Mouse (Mus musculus) heart, embryonic 12.5 days (tissue): ENCODE results near the gene Spon2. TPM values are rescaled to one million over a fixed set of nuclear protein-coding genes. Genes with fewer than 3 reads are reported as not detected.
A peak's percentile ranks its signal among the peaks of the same experiment; 100 is the strongest.

ENCODE experiments used
- ATAC-seq: fragments of 200-750 bp; cut with Nextera tagmentation; 2 replicates; pipeline ENCODE4 v1.8.0; 2017; ENCODE audit warnings: moderate TSS enrichment, moderate library complexity; ENCODE audit not compliant: insufficient number of reproducible peaks, low FRiP score
- H3K27ac ChIP-seq: fragments of 300-500 bp; sonication (generic); 2 replicates; pipeline ENCODE4 v1.5.1; 2016; ENCODE audit warnings: mild to moderate bottlenecking, moderate library complexity; ENCODE audit not compliant: poor library complexity, severe bottlenecking
- H3K27me3 ChIP-seq: fragments of 300-500 bp; sonication (generic); replicated peaks from 2 replicates; pipeline ENCODE4 v1.6.1; 2016; ENCODE audit warnings: mild to moderate bottlenecking, moderate library complexity
- H3K36me3 ChIP-seq: fragments of 300-500 bp; sonication (generic); 2 replicates; pipeline ENCODE4 v1.6.1; 2016; ENCODE audit warnings: mild to moderate bottlenecking, moderate library complexity
- H3K4me1 ChIP-seq: fragments of 300-500 bp; sonication (generic); replicated peaks from 2 replicates; pipeline ENCODE4 v1.6.1; 2016; ENCODE audit warnings: mild to moderate bottlenecking
- H3K4me2 ChIP-seq: fragments of 300-500 bp; sonication (generic); 2 replicates; pipeline ENCODE4 v1.6.1; 2016; ENCODE audit warnings: mild to moderate bottlenecking, moderate library complexity
- H3K4me3 ChIP-seq: fragments of 300-500 bp; sonication (generic); 2 replicates; pipeline ENCODE4 v1.5.1; 2016; ENCODE audit warnings: mild to moderate bottlenecking
- H3K9ac ChIP-seq: fragments of 300-500 bp; sonication (generic); 2 replicates; pipeline ENCODE4 v1.6.1; 2016; ENCODE audit warnings: mild to moderate bottlenecking, moderate library complexity
- H3K9me3 ChIP-seq: fragments of 300-500 bp; sonication (generic); replicated peaks from 2 replicates; pipeline ENCODE4 v1.6.1; 2016; ENCODE audit warnings: mild to moderate bottlenecking, moderate library complexity
- WGBS: fragments of 180-500 bp; shearing (Covaris S2); methylation state at CpG from one replicate; pipeline ENCODE4 v1.1.7; 2016; 5-methylcytosine and 5-hydroxymethylcytosine counted together
- polyA plus RNA-seq: library from polyadenylated mRNA; unstranded; fragments of >200 nt; fragmentation: Nextera tagmentation; extraction: Ambion mirVana; gene quantifications from 2 replicates; pipeline ENCODE4 v1.2.1, GENCODE M21; 2016

Spon2 gene
- polyA plus RNA-seq, 1 experiment from 2014 or later = 76.5 TPM

DNA sequence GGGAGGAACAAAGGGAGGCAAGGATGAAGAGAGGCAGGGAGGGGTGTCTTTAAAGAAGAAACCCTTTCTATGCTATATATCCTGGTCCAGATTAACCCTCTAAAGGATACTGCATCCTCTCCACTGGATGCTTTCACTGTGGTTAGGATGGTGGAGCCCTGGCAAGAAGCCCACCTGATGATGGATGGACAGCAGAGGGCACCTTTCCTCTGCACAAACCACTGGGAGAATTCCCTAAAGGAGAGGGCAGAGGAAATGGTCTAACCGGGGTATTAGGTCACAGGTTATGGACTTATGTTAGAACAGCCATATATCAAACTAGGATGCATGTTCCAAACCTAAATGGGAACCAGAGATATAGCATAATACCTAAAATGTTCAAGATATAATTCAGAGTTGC lies 18.2 kb downstream of the Spon2 start:
- no peaks in the 10 kb centered on the region for H3K27me3 ChIP-seq
- H3K36me3 ChIP-seq = no peaks in the 10 kb centered on the region
- WGBS = 48% methylated on average over 1 of the region's 1 CpGs
- no peaks in the 10 kb centered on the region for H3K9me3 ChIP-seq
- no peak overlapping the region for H3K9ac ChIP-seq
- no peak overlapping the region for H3K4me3 ChIP-seq
- H3K4me2 ChIP-seq = no peak overlapping the region
- no peak overlapping the region for H3K27ac ChIP-seq
- peaks cover 19% of the 10 kb centered on the region; the same call in 1 of the 2 replicates for H3K4me1 ChIP-seq
- ATAC-seq = no peak

DNA sequence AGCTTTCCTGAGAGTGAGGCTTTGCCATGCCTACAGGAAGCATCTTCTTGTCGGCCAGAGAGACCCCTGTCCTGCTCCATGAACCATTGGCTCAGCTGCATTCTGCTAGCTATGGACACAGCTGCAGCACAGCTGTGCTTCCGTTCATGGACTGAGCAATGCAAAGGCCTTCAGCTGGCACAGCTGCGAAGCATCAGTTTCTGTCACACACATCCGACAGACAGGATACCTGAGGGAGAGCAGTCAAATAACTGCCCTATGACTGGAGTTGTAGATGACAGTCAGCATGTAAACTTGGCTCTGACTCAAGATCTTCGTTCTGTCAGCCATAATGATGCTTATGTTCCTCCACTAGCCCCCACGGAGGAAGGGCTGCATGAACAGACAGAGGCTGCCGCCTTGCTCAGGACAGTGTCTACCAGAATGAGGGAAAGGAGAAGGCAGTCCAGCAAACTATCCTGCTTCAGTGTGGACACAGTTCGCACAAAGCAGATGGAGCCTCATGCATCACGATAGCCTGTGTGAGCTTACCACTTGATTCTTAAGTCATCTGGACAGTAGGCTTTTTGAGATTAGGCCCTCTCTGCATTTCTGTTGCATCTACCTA lies 22.9 kb downstream of the Spon2 start:
- H3K9ac ChIP-seq = no peak overlapping the region
- no peaks in the 10 kb centered on the region for H3K9me3 ChIP-seq
- ATAC-seq = no peak
- no peak overlapping the region for H3K4me3 ChIP-seq
- no peaks in the 10 kb centered on the region for H3K36me3 ChIP-seq
- 69% methylated on average over 9 of the region's 9 CpGs for WGBS
- H3K27me3 ChIP-seq = no peaks in the 10 kb centered on the region
- no peak overlapping the region for H3K27ac ChIP-seq
- H3K4me2 ChIP-seq = no peak overlapping the region
- H3K4me1 ChIP-seq = peaks cover 33% of the 10 kb centered on the region

GRCm38 (mm10) chr5:33193567-33193966 lies 24.7 kb downstream of the Spon2 start:
- WGBS = 6% methylated on average over 7 of the region's 7 CpGs
- Histone ChIP-seq H3K4me1 (peaks cover 33% of the 10 kb centered on the region), H3K27me3 (no peaks in the 10 kb centered on the region), H3K4me3 (no peak overlapping the region), H3K27ac (no peak overlapping the region), H3K36me3 (no peaks in the 10 kb centered on the region), H3K9me3 (no peaks in the 10 kb centered on the region), H3K9ac (no peak overlapping the region), H3K4me2 (peak overlapping the region; percentile 39)
- peak; percentile 29; the same call in 1 of the 2 replicates for ATAC-seq

Other genes with a start within 250 kb of the Spon2 start
- gene Ywhah, start 199.6 kb downstream of the Spon2 start, polyA plus RNA-seq = 481 and 488 TPM in 2 replicates
- not detected in 2 replicates for gene Slc5a1, start 114.2 kb downstream of the Spon2 start, polyA plus RNA-seq
- gene Ctbp1, start 56.5 kb upstream of the Spon2 start, polyA plus RNA-seq = 250 and 251 TPM in 2 replicates
- gene Maea, start 117.1 kb upstream of the Spon2 start, polyA plus RNA-seq = 125 and 127 TPM in 2 replicates
- gene Uvssa, start 160.1 kb upstream of the Spon2 start, polyA plus RNA-seq = 4.1 and 4.6 TPM in 2 replicates
- not detected in 2 replicates for gene Nkx1-1, start 215.5 kb upstream of the Spon2 start, polyA plus RNA-seq